Mouse (Mus musculus): ENCODE results near the gene Capn5. TPM values are rescaled to one million over a fixed set of nuclear protein-coding genes. Genes with fewer than 3 reads are reported as not detected.

The Capn5 gene
- total and polyA plus RNA-seq, 3 experiments, result 0.04 to 0.54 TPM; not detected in 1

DNA sequence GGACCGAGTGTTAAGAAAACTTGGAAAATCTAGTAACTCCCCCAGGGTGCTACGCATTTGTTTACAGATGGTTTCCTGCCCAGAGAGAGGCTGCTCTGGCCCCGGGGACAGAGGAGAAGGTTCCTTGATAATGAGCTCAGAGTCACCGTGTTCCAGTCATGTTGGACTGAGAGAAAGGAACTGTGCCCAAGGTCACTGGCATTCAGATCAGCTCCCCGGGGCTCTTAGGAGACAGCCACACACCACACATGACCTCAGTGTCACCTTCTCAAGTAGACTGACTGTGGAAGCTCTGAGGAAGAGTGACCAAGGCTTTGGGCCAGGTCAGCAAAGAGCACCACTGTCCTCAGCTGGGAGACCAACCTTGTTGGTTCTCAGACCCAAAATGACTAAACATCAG is 53.4 kb downstream of the Capn5 start:
- TF ChIP-seq MAZ (IDR thresholded peaks at IDR 0.05; ENCODE audit: low read depth, low read length) (no peak), HCFC1 (IDR thresholded peaks at IDR 0.05; ENCODE audit: low read depth, low read length) (no peak), JUND (IDR thresholded peaks at IDR 0.05; ENCODE audit: low read depth, low read length) (no peak), ZNF384 (IDR thresholded peaks at IDR 0.05; ENCODE audit: low read depth, low read length) (no peak), E2F4 (IDR thresholded peaks at IDR 0.05; ENCODE audit: borderline replicate concordance, low read depth, low read length) (no peak), MYB (IDR thresholded peaks at IDR 0.05; ENCODE audit: low read depth, low read length) (no peak), UBTF (IDR thresholded peaks at IDR 0.05; ENCODE audit: borderline replicate concordance, insufficient read depth, low read depth, low read length) (no peak), MAFK (IDR thresholded peaks at IDR 0.05; ENCODE audit: borderline replicate concordance, low read depth, low read length) (no peak)
- no peak for DNase-seq (ENCODE audit: low read depth, low spot score)
- Histone ChIP-seq H3K27me3 (ENCODE audit: control insufficient read depth in 1 of 2, insufficient read depth in 2 of 2, low read length in 2 of 2) (peaks cover 0 to 1% of the 10 kb centered on the region in 2 experiments; a peak in 1 of 4 replicates), H3K27ac (ENCODE audit: control insufficient read depth, low read depth, low read length) (no peak overlapping the region), H3K36me3 (ENCODE audit: control insufficient read depth in 1 of 2, insufficient read depth in 2 of 2, low read length in 2 of 2) (no peaks in the 10 kb centered on the region), H3K4me3 (ENCODE audit: control insufficient read depth in 1 of 2, insufficient read depth in 1 of 2, low read depth in 2 of 2, low read length in 2 of 2) (no peak overlapping the region), H3K9me3 (replicated peaks; ENCODE audit: insufficient read depth, low read length) (no peaks in the 10 kb centered on the region), H3K4me1 (ENCODE audit: control insufficient read depth in 1 of 2, insufficient read depth in 2 of 2, low read length in 2 of 2) (no peaks in the 10 kb centered on the region), H3K9ac (ENCODE audit: control insufficient read depth, low read depth, low read length, poor library complexity, severe bottlenecking) (no peak overlapping the region), H3K79me2 (ENCODE audit: control insufficient read depth, insufficient read depth, low read length, poor library complexity) (no peaks in the 10 kb centered on the region)

DNA sequence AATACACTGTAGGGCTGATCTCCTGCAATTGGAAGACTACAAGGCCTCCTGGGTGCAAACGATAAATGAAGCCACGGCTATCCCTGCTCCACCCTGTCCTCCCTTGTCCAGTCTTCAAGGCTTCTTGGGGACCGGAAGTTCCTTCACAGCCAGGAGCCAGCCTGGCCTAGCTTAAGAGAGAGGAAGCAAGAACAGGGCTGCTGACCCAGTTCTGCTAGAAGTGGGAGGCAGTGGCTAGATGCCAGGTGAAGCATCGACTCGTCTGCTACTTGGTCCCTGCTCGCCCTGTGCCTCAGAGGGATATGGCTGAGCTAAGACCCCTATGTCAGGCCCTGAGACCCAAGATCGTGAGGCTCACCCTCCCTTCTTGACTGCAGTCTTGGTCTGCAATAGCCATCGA is 56.4 kb downstream of the Capn5 start:
- Histone ChIP-seq H3K79me2 (ENCODE audit: control insufficient read depth, insufficient read depth, low read length, poor library complexity) (no peaks in the 10 kb centered on the region), H3K9me3 (replicated peaks; ENCODE audit: insufficient read depth, low read length) (no peaks in the 10 kb centered on the region), H3K4me1 (ENCODE audit: control insufficient read depth in 1 of 2, insufficient read depth in 2 of 2, low read length in 2 of 2) (no peaks in the 10 kb centered on the region), H3K36me3 (ENCODE audit: control insufficient read depth in 1 of 2, insufficient read depth in 2 of 2, low read length in 2 of 2) (no peaks in the 10 kb centered on the region), H3K27me3 (ENCODE audit: control insufficient read depth in 1 of 2, insufficient read depth in 2 of 2, low read length in 2 of 2) (peaks cover 0 to 1% of the 10 kb centered on the region in 2 experiments; a peak in 1 of 4 replicates), H3K27ac (ENCODE audit: control insufficient read depth, low read depth, low read length) (no peak overlapping the region), H3K9ac (ENCODE audit: control insufficient read depth, low read depth, low read length, poor library complexity, severe bottlenecking) (no peak overlapping the region), H3K4me3 (ENCODE audit: control insufficient read depth in 1 of 2, insufficient read depth in 1 of 2, low read depth in 2 of 2, low read length in 2 of 2) (no peak overlapping the region)
- DNase-seq (ENCODE audit: low read depth, low spot score), result no peak
- TF ChIP-seq RAD21 (IDR thresholded peaks at IDR 0.05; ENCODE audit: low read depth, low read length) (no peak), UBTF (IDR thresholded peaks at IDR 0.05; ENCODE audit: borderline replicate concordance, insufficient read depth, low read depth, low read length) (no peak), CHD1 (IDR thresholded peaks at IDR 0.05; ENCODE audit: low read depth, low read length) (no peak), POLR2AphosphoS5 (IDR thresholded peaks at IDR 0.05; ENCODE audit: borderline replicate concordance, low read depth, low read length) (no peak), CTCF (IDR thresholded peaks at IDR 0.05 in 2 of 3, conservative IDR thresholded peaks at IDR 0.05 in 1 of 3; ENCODE audit: control insufficient read depth in 1 of 3, insufficient read depth in 1 of 3, low read depth in 2 of 3, low read length in 3 of 3, poor library complexity in 1 of 3, severe bottlenecking in 1 of 3) (no peak), BHLHE40 (IDR thresholded peaks at IDR 0.05; ENCODE audit: borderline replicate concordance, low read depth, low read length) (no peak), RCOR1 (IDR thresholded peaks at IDR 0.05; ENCODE audit: low read depth, low read length) (no peak), MAFK (IDR thresholded peaks at IDR 0.05; ENCODE audit: borderline replicate concordance, low read depth, low read length) (no peak), POLR2AphosphoS2 (IDR thresholded peaks at IDR 0.05; ENCODE audit: low read length) (no peak), ELF1 (IDR thresholded peaks at IDR 0.05; ENCODE audit: low read depth, low read length) (no peak), MYC (IDR thresholded peaks at IDR 0.05; ENCODE audit: low read depth, low read length) (no peak), EP300 (IDR thresholded peaks at IDR 0.05; ENCODE audit: low read depth in 1 of 2, low read length in 2 of 2) (no peak), SIN3A (IDR thresholded peaks at IDR 0.05; ENCODE audit: low read length) (no peak), ZC3H11A (IDR thresholded peaks at IDR 0.05; ENCODE audit: low read depth, low read length) (no peak), POLR2A (IDR thresholded peaks at IDR 0.05; ENCODE audit: control insufficient read depth in 1 of 2, insufficient read depth in 1 of 2, low read depth in 1 of 2, low read length in 2 of 2, poor library complexity in 1 of 2) (no peak), MXI1 (IDR thresholded peaks at IDR 0.05; ENCODE audit: low read depth, low read length) (no peak), NRF1 (IDR thresholded peaks at IDR 0.05; ENCODE audit: insufficient read depth, low read depth, low read length, poor library complexity, severe bottlenecking) (no peak)

Measured in MEL (cell line).